Mouse (Mus musculus) stomach, postnatal 0 days (tissue): Measurements from ENCODE around the gene Bri3. TPM values are rescaled to one million over a fixed set of nuclear protein-coding genes. Genes with fewer than 3 reads are reported as not detected.

ENCODE experiments used
- ATAC-seq: fragments of 200-750 bp; cut with Nextera tagmentation; 2 replicates; pipeline ENCODE4 v1.8.0; 2017; ENCODE audit not compliant: low FRiP score, low TSS enrichment
- DNase-seq: peaks from one replicate; pipeline ENCODE4 v3.0.0-alpha.2; 2016; ENCODE audit warnings: low spot score
- H3K27ac ChIP-seq: fragments of 300-500 bp; sonication (generic); replicated peaks from 2 replicates; pipeline ENCODE4 v1.5.1; 2014; ENCODE audit warnings: mild to moderate bottlenecking, control low read depth
- H3K27me3 ChIP-seq: fragments of 300-500 bp; sonication (generic); 2 replicates; pipeline ENCODE4 v1.6.1; 2014; ENCODE audit warnings: low read length; ENCODE audit not compliant: control insufficient read depth, insufficient read depth
- H3K36me3 ChIP-seq: fragments of 300-500 bp; sonication (generic); 2 replicates; pipeline ENCODE4 v1.6.1; 2014; ENCODE audit warnings: low read length, mixed read lengths; ENCODE audit not compliant: control insufficient read depth, insufficient read depth
- H3K4me1 ChIP-seq: fragments of 300-500 bp; sonication (generic); replicated peaks from 2 replicates; pipeline ENCODE4 v1.6.1; 2014; ENCODE audit warnings: antibody characterized with exemption; ENCODE audit not compliant: control insufficient read depth, insufficient read depth
- H3K4me2 ChIP-seq: fragments of 300-500 bp; sonication (generic); replicated peaks from 2 replicates; pipeline ENCODE4 v1.6.1; 2014; ENCODE audit warnings: low read depth, mild to moderate bottlenecking, control low read depth, moderate library complexity
- H3K4me3 ChIP-seq: fragments of 300-500 bp; sonication (generic); 2 replicates; pipeline ENCODE4 v1.5.1; 2014; ENCODE audit warnings: low read depth, low read length, control low read depth
- H3K9ac ChIP-seq: fragments of 300-500 bp; sonication (generic); 2 replicates; pipeline ENCODE4 v1.6.1; 2014; ENCODE audit warnings: mild to moderate bottlenecking, low read length, control low read depth, mixed read lengths
- H3K9me3 ChIP-seq: fragments of 300-500 bp; sonication (generic); 2 replicates; pipeline ENCODE4 v1.6.1; 2016; ENCODE audit warnings: low read length; ENCODE audit not compliant: control insufficient read depth
- CTCF ChIP-seq: IDR thresholded peaks from 2 replicates; pipeline ENCODE4 v1.5.1; 2016; ENCODE audit warnings: antibody characterized with exemption, low read depth, mild to moderate bottlenecking, moderate library complexity
- EP300 ChIP-seq: optimal IDR thresholded peaks from 2 replicates; pipeline ENCODE3; 2016; ENCODE audit warnings: antibody characterized with exemption
- WGBS: fragments of 180-500 bp; shearing (Covaris S2); extraction: QIAGEN DNeasy Blood & Tissue Kit; methylation state at CpG from one replicate; pipeline ENCODE4 v1.1.7; 2014; 5-methylcytosine and 5-hydroxymethylcytosine counted together
- polyA plus RNA-seq: library from polyadenylated mRNA; unstranded; fragments of >200 nt; fragmentation: Nextera tagmentation; extraction: Ambion mirVana; gene quantifications from 2 replicates; pipeline ENCODE4 v1.2.1, GENCODE M21; 2015

The Bri3 gene
- polyA plus RNA-seq, 1 experiment from 2014 or later: 197 TPM

DNA sequence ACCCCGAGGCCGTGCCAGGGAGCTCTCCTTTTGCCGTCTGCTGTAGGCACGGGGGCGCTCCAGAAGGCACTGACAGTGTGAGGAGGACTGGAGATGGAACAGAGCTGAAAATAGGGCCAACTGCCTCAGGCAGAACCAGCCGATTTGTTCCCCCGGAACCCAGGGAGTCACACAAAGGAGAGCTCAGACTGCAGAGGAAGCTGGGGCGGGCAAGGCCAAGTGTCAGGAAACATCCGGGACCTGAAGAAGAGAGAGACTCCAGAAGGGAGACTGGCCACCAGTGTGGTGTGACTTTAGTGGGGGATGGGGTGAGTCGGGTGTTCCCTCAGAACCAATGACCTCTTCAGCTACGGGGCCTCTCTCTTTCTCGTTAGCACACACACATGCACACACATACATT, 24.9 kb upstream of the Bri3 start:
- ATAC-seq: no peak
- DNase-seq: no peak
- Histone ChIP-seq H3K4me3 (no peak overlapping the region), H3K36me3 (no peaks in the 10 kb centered on the region), H3K4me1 (peaks cover 3% of the 10 kb centered on the region; the same call in 1 of the 2 replicates), H3K27me3 (no peaks in the 10 kb centered on the region), H3K9me3 (no peaks in the 10 kb centered on the region), H3K4me2 (no peak overlapping the region), H3K27ac (no peak overlapping the region), H3K9ac (no peak overlapping the region)
- WGBS: 74% methylated on average over 12 of the region's 12 CpGs
- TF ChIP-seq CTCF: no peak
- TF ChIP-seq EP300: no peak

DNA sequence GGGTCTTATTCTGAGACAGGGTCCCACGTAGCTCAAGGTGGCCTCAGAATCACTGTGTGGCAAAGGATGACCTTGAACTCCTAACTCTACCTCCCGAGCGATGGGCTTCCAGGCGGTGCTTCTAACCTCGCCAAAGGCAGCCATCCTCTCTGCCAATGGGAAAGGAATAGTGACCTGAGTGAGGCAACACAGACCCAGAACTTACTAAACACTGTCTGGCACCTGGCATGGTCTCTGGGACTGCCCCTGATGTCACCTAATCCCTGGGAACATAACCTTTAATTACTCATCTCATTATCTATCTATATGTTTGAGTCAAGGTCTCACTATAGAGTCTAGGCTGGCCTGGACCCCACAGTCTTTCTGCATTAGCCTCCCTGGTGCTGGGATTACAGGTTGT, 24.3 kb upstream of the Bri3 start:
- Histone ChIP-seq H3K9me3 (no peaks in the 10 kb centered on the region), H3K27me3 (no peaks in the 10 kb centered on the region), H3K9ac (no peak overlapping the region), H3K27ac (no peak overlapping the region), H3K4me1 (peaks cover 3% of the 10 kb centered on the region; the same call in 1 of the 2 replicates), H3K4me3 (no peak overlapping the region), H3K36me3 (no peaks in the 10 kb centered on the region), H3K4me2 (no peak overlapping the region)
- 90% methylated on average over 5 of the region's 5 CpGs for WGBS
- TF ChIP-seq EP300 (no peak), CTCF (no peak)
- DNase-seq (no peak), ATAC-seq (no peak)

DNA sequence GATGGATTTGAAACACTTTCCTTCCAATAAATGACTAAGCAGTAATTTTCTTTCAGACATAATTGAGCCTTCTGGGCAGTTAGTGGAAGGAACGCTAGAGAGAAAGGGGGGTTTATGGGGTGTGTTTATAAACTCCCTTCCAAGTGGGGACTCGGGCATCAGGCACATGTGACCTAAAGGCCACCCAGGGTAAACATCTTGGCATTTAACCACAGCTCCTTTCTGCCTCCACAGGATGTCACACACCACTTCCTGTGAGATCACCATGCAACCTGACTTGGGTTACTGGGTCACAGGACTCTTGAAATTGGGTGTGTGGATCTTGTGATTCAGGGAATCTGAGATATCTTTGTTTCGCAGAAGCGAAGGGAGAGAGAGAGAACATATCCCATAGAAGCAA, 22.9 kb upstream of the Bri3 start:
- no peak overlapping the region for H3K9ac ChIP-seq
- WGBS: 35% methylated on average over 4 of the region's 4 CpGs
- peaks cover 3% of the 10 kb centered on the region; the same call in 1 of the 2 replicates for H3K4me1 ChIP-seq
- H3K4me2 ChIP-seq: no peak overlapping the region
- ATAC-seq (peak; percentile 52), DNase-seq (peak; percentile 53)
- no peak overlapping the region for H3K4me3 ChIP-seq
- no peaks in the 10 kb centered on the region for H3K27me3 ChIP-seq
- H3K27ac ChIP-seq: no peak overlapping the region
- H3K36me3 ChIP-seq: no peaks in the 10 kb centered on the region
- no peaks in the 10 kb centered on the region for H3K9me3 ChIP-seq
- no peak for TF ChIP-seq CTCF
- TF ChIP-seq EP300: no peak

DNA sequence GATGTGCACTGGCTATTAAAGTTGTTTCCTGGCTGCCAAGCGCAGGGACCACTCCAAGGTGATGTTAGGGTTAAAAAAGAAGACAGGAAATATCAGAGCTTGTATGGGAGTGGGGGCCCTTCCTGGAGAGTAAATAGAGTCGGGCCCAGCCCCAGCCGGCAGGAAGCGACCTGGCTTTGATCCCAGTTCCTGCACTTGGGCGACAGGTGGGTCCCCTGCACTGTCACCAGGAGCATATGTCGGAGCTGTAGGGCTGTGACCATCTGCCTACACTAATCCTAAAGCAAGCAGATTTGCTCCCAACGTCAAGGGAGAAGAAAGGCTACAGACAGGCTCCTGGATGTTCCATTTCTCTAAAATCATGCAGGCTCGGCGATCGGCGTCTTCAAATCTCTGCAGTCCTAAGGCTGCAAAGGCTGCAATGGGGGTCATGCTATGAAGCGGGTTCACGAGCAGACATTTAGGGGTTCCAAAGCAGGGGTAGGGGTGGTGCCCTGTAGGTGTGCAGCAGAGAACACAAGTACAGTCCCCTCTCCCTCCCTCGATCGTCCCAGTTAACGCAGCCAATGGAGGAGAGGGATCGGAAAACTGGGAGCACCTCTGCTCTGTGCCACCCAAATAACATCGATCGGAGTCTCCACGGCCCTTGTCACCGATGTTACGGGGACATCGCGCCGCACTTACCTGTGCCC, 21.3 kb upstream of the Bri3 start:
- ATAC-seq: peak; percentile 43
- DNase-seq: peak; percentile 67
- no peaks in the 10 kb centered on the region for H3K27me3 ChIP-seq
- peaks cover 3% of the 10 kb centered on the region; the same call in 1 of the 2 replicates for H3K4me1 ChIP-seq
- H3K4me2 ChIP-seq: peak overlapping the region; percentile 85
- peak overlapping the region; percentile 84 for H3K27ac ChIP-seq
- WGBS: under 1% methylated on average over 24 of the region's 25 CpGs
- TF ChIP-seq CTCF: no peak
- no peak for TF ChIP-seq EP300
- H3K9me3 ChIP-seq: no peaks in the 10 kb centered on the region
- H3K9ac ChIP-seq: peak overlapping the region; percentile 74
- H3K36me3 ChIP-seq: no peaks in the 10 kb centered on the region
- H3K4me3 ChIP-seq: peak overlapping the region; percentile 63

DNA sequence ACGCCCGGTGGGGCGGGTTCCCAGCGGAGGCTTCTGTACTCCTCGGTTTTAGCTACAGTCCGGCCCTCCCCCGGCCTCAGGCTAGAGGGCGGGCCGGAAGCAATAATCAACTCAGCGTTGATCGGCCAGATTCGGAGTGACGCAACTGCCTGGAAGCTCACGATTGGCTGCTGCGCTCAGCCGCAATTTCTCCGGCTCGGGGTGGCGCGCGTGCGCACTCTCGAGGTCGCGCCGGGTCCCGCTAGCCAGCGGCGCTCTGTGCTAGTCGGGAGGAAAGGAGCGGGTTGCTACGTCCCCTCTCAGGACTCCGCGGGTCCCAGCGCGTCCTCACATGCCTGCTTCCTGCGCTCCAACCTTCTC, 20.8 kb upstream of the Bri3 start, which contains the start of gene Tecpr1:
Gene Tecpr1 (minus strand): TSS at position 113 of the 360 bp plus-strand sequence.
- peak; percentile 96 for DNase-seq
- H3K27ac ChIP-seq: peak within 1 kb of the TSS; percentile 84
- H3K9ac ChIP-seq: peak within 1 kb of the TSS; percentile 74
- no peaks in the 10 kb centered on the region for H3K36me3 ChIP-seq
- peak within 1 kb of the TSS; percentile 85 for H3K4me2 ChIP-seq
- peaks cover 3% of the 10 kb centered on the region; the same call in 1 of the 2 replicates for H3K4me1 ChIP-seq
- H3K4me3 ChIP-seq: peak within 1 kb of the TSS; percentile 63
- TF ChIP-seq CTCF (peak; percentile 45), EP300 (no peak)
- WGBS: under 1% methylated on average over 37 of the region's 37 CpGs
- H3K27me3 ChIP-seq: no peaks in the 10 kb centered on the region
- H3K9me3 ChIP-seq: no peaks in the 10 kb centered on the region
- peak; percentile 94 for ATAC-seq
